Mouse (Mus musculus) stomach, postnatal 0 days (tissue): ENCODE measurements at regions not wholly inside any gene's neighbourhood (a gene's known extent, or its start where the extent isn't known, plus 50 kb on each side); places are given as distances from the start of the nearest gene placed in this dataset.

Experiments
- ATAC-seq: fragments of 200-750 bp; cut with Nextera tagmentation; 2 replicates; pipeline ENCODE4 v1.8.0; 2017; ENCODE audit not compliant: low FRiP score, low TSS enrichment
- DNase-seq: peaks from one replicate; pipeline ENCODE4 v3.0.0-alpha.2; 2016; ENCODE audit warnings: low spot score
- H3K27ac ChIP-seq: fragments of 300-500 bp; sonication (generic); replicated peaks from 2 replicates; pipeline ENCODE4 v1.5.1; 2014; ENCODE audit warnings: mild to moderate bottlenecking, control low read depth
- H3K27me3 ChIP-seq: fragments of 300-500 bp; sonication (generic); 2 replicates; pipeline ENCODE4 v1.6.1; 2014; ENCODE audit warnings: low read length; ENCODE audit not compliant: control insufficient read depth, insufficient read depth
- H3K36me3 ChIP-seq: fragments of 300-500 bp; sonication (generic); 2 replicates; pipeline ENCODE4 v1.6.1; 2014; ENCODE audit warnings: low read length, mixed read lengths; ENCODE audit not compliant: control insufficient read depth, insufficient read depth
- H3K4me1 ChIP-seq: fragments of 300-500 bp; sonication (generic); replicated peaks from 2 replicates; pipeline ENCODE4 v1.6.1; 2014; ENCODE audit warnings: antibody characterized with exemption; ENCODE audit not compliant: control insufficient read depth, insufficient read depth
- H3K4me2 ChIP-seq: fragments of 300-500 bp; sonication (generic); replicated peaks from 2 replicates; pipeline ENCODE4 v1.6.1; 2014; ENCODE audit warnings: low read depth, mild to moderate bottlenecking, control low read depth, moderate library complexity
- H3K4me3 ChIP-seq: fragments of 300-500 bp; sonication (generic); 2 replicates; pipeline ENCODE4 v1.5.1; 2014; ENCODE audit warnings: low read depth, low read length, control low read depth
- H3K9ac ChIP-seq: fragments of 300-500 bp; sonication (generic); 2 replicates; pipeline ENCODE4 v1.6.1; 2014; ENCODE audit warnings: mild to moderate bottlenecking, low read length, control low read depth, mixed read lengths
- H3K9me3 ChIP-seq: fragments of 300-500 bp; sonication (generic); 2 replicates; pipeline ENCODE4 v1.6.1; 2016; ENCODE audit warnings: low read length; ENCODE audit not compliant: control insufficient read depth
- CTCF ChIP-seq: IDR thresholded peaks from 2 replicates; pipeline ENCODE4 v1.5.1; 2016; ENCODE audit warnings: antibody characterized with exemption, low read depth, mild to moderate bottlenecking, moderate library complexity
- EP300 ChIP-seq: optimal IDR thresholded peaks from 2 replicates; pipeline ENCODE3; 2016; ENCODE audit warnings: antibody characterized with exemption
- WGBS: fragments of 180-500 bp; shearing (Covaris S2); extraction: QIAGEN DNeasy Blood & Tissue Kit; methylation state at CpG from one replicate; pipeline ENCODE4 v1.1.7; 2014; 5-methylcytosine and 5-hydroxymethylcytosine counted together

- H3K4me2 ChIP-seq: no peak overlapping the region
- H3K9ac ChIP-seq: no peak overlapping the region
- DNase-seq (no peak), ATAC-seq (no peak)
- WGBS: 54% methylated on average over 6 of the region's 6 CpGs
- H3K36me3 ChIP-seq: no peaks in the 10 kb centered on the region
- no peaks in the 10 kb centered on the region for H3K9me3 ChIP-seq
- no peak overlapping the region for H3K27ac ChIP-seq
- H3K27me3 ChIP-seq: no peaks in the 10 kb centered on the region
- no peak for TF ChIP-seq EP300
- no peak for TF ChIP-seq CTCF
- H3K4me3 ChIP-seq: no peak overlapping the region
- no peaks in the 10 kb centered on the region for H3K4me1 ChIP-seq
Observed at GRCm38 (mm10) chr2:51422442-51422841, 204.9 kb upstream of the Tas2r134 start.

- DNase-seq (no peak), ATAC-seq (no peak)
- H3K4me3 ChIP-seq: no peak overlapping the region
- no peak overlapping the region for H3K9ac ChIP-seq
- 61% methylated on average over 10 of the region's 10 CpGs for WGBS
- H3K4me1 ChIP-seq: no peaks in the 10 kb centered on the region
- H3K27ac ChIP-seq: no peak overlapping the region
- no peaks in the 10 kb centered on the region for H3K36me3 ChIP-seq
- no peaks in the 10 kb centered on the region for H3K27me3 ChIP-seq
- TF ChIP-seq CTCF (no peak), EP300 (no peak)
- no peaks in the 10 kb centered on the region for H3K9me3 ChIP-seq
- H3K4me2 ChIP-seq: no peak overlapping the region
Observed at GRCm38 (mm10) chr2:51417908-51418690, 209.2 kb upstream of the Tas2r134 start.

GRCm38 (mm10) chr2:51388390-51388789 is 238.9 kb upstream of the Tas2r134 start:
- Histone ChIP-seq H3K36me3 (no peaks in the 10 kb centered on the region), H3K27ac (no peak overlapping the region), H3K4me1 (no peaks in the 10 kb centered on the region), H3K27me3 (no peaks in the 10 kb centered on the region), H3K4me3 (no peak overlapping the region), H3K9ac (no peak overlapping the region), H3K4me2 (no peak overlapping the region), H3K9me3 (no peaks in the 10 kb centered on the region)
- ATAC-seq (no peak), DNase-seq (no peak)
- 93% methylated on average over 9 of the region's 9 CpGs for WGBS
- TF ChIP-seq CTCF (no peak), EP300 (no peak)

GRCm38 (mm10) chr2:51387136-51387535 is 238.2 kb upstream of the Rnd3 start:
- TF ChIP-seq CTCF (no peak), EP300 (no peak)
- ATAC-seq: no peak
- H3K9me3 ChIP-seq: no peaks in the 10 kb centered on the region
- WGBS: 45% methylated on average over 1 of the region's 1 CpGs
- no peaks in the 10 kb centered on the region for H3K27me3 ChIP-seq
- no peak overlapping the region for H3K9ac ChIP-seq
- no peaks in the 10 kb centered on the region for H3K4me1 ChIP-seq
- H3K4me3 ChIP-seq: no peak overlapping the region
- H3K27ac ChIP-seq: no peak overlapping the region
- no peak overlapping the region for H3K4me2 ChIP-seq
- no peaks in the 10 kb centered on the region for H3K36me3 ChIP-seq
- no peak for DNase-seq

GRCm38 (mm10) chr2:51376597-51376996 is 227.7 kb upstream of the Rnd3 start:
- Histone ChIP-seq H3K4me1 (no peaks in the 10 kb centered on the region), H3K4me3 (no peak overlapping the region), H3K27me3 (no peaks in the 10 kb centered on the region), H3K4me2 (no peak overlapping the region), H3K9me3 (no peaks in the 10 kb centered on the region), H3K27ac (no peak overlapping the region), H3K36me3 (no peaks in the 10 kb centered on the region), H3K9ac (no peak overlapping the region)
- DNase-seq: no peak
- ATAC-seq: no peak
- TF ChIP-seq CTCF: no peak
- TF ChIP-seq EP300: no peak
- 80% methylated on average over 4 of the region's 4 CpGs for WGBS

GRCm38 (mm10) chr2:51374636-51375035 is 225.7 kb upstream of the Rnd3 start:
- ATAC-seq (no peak), DNase-seq (no peak)
- H3K36me3 ChIP-seq: no peaks in the 10 kb centered on the region
- TF ChIP-seq CTCF (no peak), EP300 (no peak)
- no peak overlapping the region for H3K4me3 ChIP-seq
- H3K9ac ChIP-seq: no peak overlapping the region
- no peaks in the 10 kb centered on the region for H3K4me1 ChIP-seq
- no peaks in the 10 kb centered on the region for H3K9me3 ChIP-seq
- no peaks in the 10 kb centered on the region for H3K27me3 ChIP-seq
- no peak overlapping the region for H3K4me2 ChIP-seq
- H3K27ac ChIP-seq: no peak overlapping the region
- 87% methylated on average over 6 of the region's 6 CpGs for WGBS
